Comparison of ENCODE assay signal across 15 mouse cellular contexts in genomic region chr8:126845530-126846187, GRCm38 (mm10).
DNase-seq lines count a peak whose midpoint lies in the region; ATAC-seq and TF ChIP-seq lines count a peak whose summit lies in the region.
"Had no signal": no experiment of that assay in that cellular context is flagged by ENCODE, and none has a peak within 500 bp of the region (broad histone marks: within the 10 kb centered on the region; RNA-seq: fewer than 3 reads in every experiment).

No protein-coding gene starts in this region.

- H3K4me3 ChIP-seq in liver, adult 2 months (ENCODE audit: insufficient read depth, low read depth, low read length): no peak overlapping the region
- no peak overlapping the region for H3K4me3 ChIP-seq in liver, embryonic 12.5 days
- H3K4me3 ChIP-seq in liver, postnatal 0 days (ENCODE audit: low read depth, low read length): no peak overlapping the region
- H3K4me3 ChIP-seq in midbrain, embryonic 15.5 days: no peak overlapping the region
- H3K4me3 ChIP-seq: embryonic facial prominence, embryonic 12.5 days; forebrain, embryonic 10.5 days; neural tube, embryonic 15.5 days had no signal

- DNase-seq in liver, adult 2 months (ENCODE audit: extremely low read depth, low read depth, low spot score): peak; percentile 26
- DNase-seq in 416B (ENCODE audit: low read depth): peak; percentile 23
- DNase-seq in B cell, adult 2 months: peak; percentile 61 to 64
- no peak for DNase-seq in liver, postnatal 0 days
- no peak for DNase-seq in right cerebral cortex, postnatal 36 days (ENCODE audit: low spot score in 2 of 2)
- DNase-seq: cerebellum, postnatal 10 days; kidney, adult 11 months; left cerebral cortex, postnatal 4 days; right cerebral cortex, adult 18-20 months had no signal

- H3K9ac ChIP-seq in liver, adult 2 months (ENCODE audit: low read depth, low read length): no peak overlapping the region
- no peak overlapping the region for H3K9ac ChIP-seq in liver, embryonic 12.5 days
- H3K9ac ChIP-seq in liver, postnatal 0 days (replicated peaks): no peak overlapping the region
- H3K9ac ChIP-seq in midbrain, embryonic 15.5 days: no peak overlapping the region
- H3K9ac ChIP-seq: embryonic facial prominence, embryonic 12.5 days; neural tube, embryonic 15.5 days had no signal

- no peak for ATAC-seq in liver, embryonic 12.5 days
- ATAC-seq in liver, postnatal 0 days: peak; percentile 3; the same call in 1 of the 2 replicates
- ATAC-seq in midbrain, embryonic 15.5 days (replicated peaks): no peak

- no peaks in the 10 kb centered on the region for H3K79me2 ChIP-seq in liver, adult 2 months (ENCODE audit: control insufficient read depth, insufficient read depth, low read length)

- no peak overlapping the region for H3K4me2 ChIP-seq in liver, embryonic 12.5 days
- no peak overlapping the region for H3K4me2 ChIP-seq in liver, postnatal 0 days (ENCODE audit: low read depth, low read length)
- H3K4me2 ChIP-seq in midbrain, embryonic 15.5 days: no peak overlapping the region
- H3K4me2 ChIP-seq: embryonic facial prominence, embryonic 12.5 days; neural tube, embryonic 15.5 days had no signal

- no peak for TF ChIP-seq EP300 in liver, postnatal 0 days (IDR thresholded peaks at IDR 0.05; ENCODE audit: low read depth)

- 86% methylated on average over 14 of the region's 14 CpGs for WGBS in liver, adult 2 months
- WGBS in liver, embryonic 12.5 days (ENCODE audit: insufficient replicate concordance): 62% methylated on average over 14 of the region's 14 CpGs
- 57% methylated on average over 14 of the region's 14 CpGs for WGBS in liver, postnatal 0 days (ENCODE audit: insufficient replicate concordance)
- 91% methylated on average over 14 of the region's 14 CpGs for WGBS in midbrain, embryonic 15.5 days

- peaks cover 25% of the 10 kb centered on the region for H3K4me1 ChIP-seq in liver, adult 2 months (ENCODE audit: control insufficient read depth, insufficient read depth, low read length)
- peaks cover 40% of the 10 kb centered on the region for H3K4me1 ChIP-seq in liver, embryonic 12.5 days
- H3K4me1 ChIP-seq in liver, postnatal 0 days (ENCODE audit: insufficient read depth): peaks cover 51% of the 10 kb centered on the region
- no peaks in the 10 kb centered on the region for H3K4me1 ChIP-seq in midbrain, embryonic 15.5 days
- H3K4me1 ChIP-seq: embryonic facial prominence, embryonic 12.5 days; neural tube, embryonic 15.5 days had no signal

- no peaks in the 10 kb centered on the region for H3K36me3 ChIP-seq in liver, adult 2 months (ENCODE audit: control insufficient read depth, insufficient read depth, low read length)
- no peaks in the 10 kb centered on the region for H3K36me3 ChIP-seq in liver, embryonic 12.5 days
- H3K36me3 ChIP-seq in liver, postnatal 0 days (replicated peaks; ENCODE audit: insufficient read depth, low read length): no peaks in the 10 kb centered on the region
- H3K36me3 ChIP-seq in midbrain, embryonic 15.5 days (replicated peaks): no peaks in the 10 kb centered on the region
- H3K36me3 ChIP-seq: embryonic facial prominence, embryonic 12.5 days; forebrain, embryonic 10.5 days; G1E; neural tube, embryonic 15.5 days had no signal

- H3K27me3 ChIP-seq in liver, adult 2 months (ENCODE audit: control insufficient read depth, insufficient read depth, low read length): no peaks in the 10 kb centered on the region
- H3K27me3 ChIP-seq in liver, embryonic 12.5 days (replicated peaks): no peaks in the 10 kb centered on the region
- no peaks in the 10 kb centered on the region for H3K27me3 ChIP-seq in liver, postnatal 0 days (ENCODE audit: insufficient read depth, low read length)
- no peaks in the 10 kb centered on the region for H3K27me3 ChIP-seq in midbrain, embryonic 15.5 days (replicated peaks)
- H3K27me3 ChIP-seq: embryonic facial prominence, embryonic 12.5 days; neural tube, embryonic 15.5 days had no signal

- no peaks in the 10 kb centered on the region for H3K9me3 ChIP-seq in liver, embryonic 12.5 days (replicated peaks)
- H3K9me3 ChIP-seq in liver, postnatal 0 days (ENCODE audit: low read length): no peaks in the 10 kb centered on the region
- no peaks in the 10 kb centered on the region for H3K9me3 ChIP-seq in midbrain, embryonic 15.5 days
- H3K9me3 ChIP-seq: embryonic facial prominence, embryonic 12.5 days; forebrain, embryonic 10.5 days; G1E; neural tube, embryonic 15.5 days had no signal

- TF ChIP-seq CTCF in liver, adult 2 months (IDR thresholded peaks at IDR 0.05; ENCODE audit: low read depth, low read length): no peak
- no peak for TF ChIP-seq CTCF in liver, postnatal 0 days (IDR thresholded peaks at IDR 0.05; ENCODE audit: low read depth)

- H3K27ac ChIP-seq in liver, adult 2 months (replicated peaks; ENCODE audit: insufficient read depth, low read depth, low read length): peak overlapping the region; percentile 3; the same call in 1 of the 2 replicates
- H3K27ac ChIP-seq in liver, embryonic 12.5 days: no peak overlapping the region
- peak overlapping the region; percentile 76 for H3K27ac ChIP-seq in liver, postnatal 0 days (ENCODE audit: low read depth)
- no peak overlapping the region for H3K27ac ChIP-seq in midbrain, embryonic 15.5 days
- H3K27ac ChIP-seq: embryonic facial prominence, embryonic 12.5 days; forebrain, embryonic 10.5 days; neural tube, embryonic 15.5 days had no signal

- TF ChIP-seq POLR2A in liver, adult 2 months (IDR thresholded peaks at IDR 0.05; ENCODE audit: extremely low read depth, insufficient read depth, low read length): no peak

Comparison
In these comparisons a context has a peak if more than half of its experiments do, and no peak if none do; other contexts are left out.
1. DNase-seq: peak in liver, adult 2 months (single experiment), 416B (single experiment) and B cell, adult 2 months (2 of 2); none in liver, postnatal 0 days (single experiment) and right cerebral cortex, postnatal 36 days (0 of 2).
2. H3K27ac ChIP-seq: peak in liver, adult 2 months (single experiment) and liver, postnatal 0 days (single experiment); none in liver, embryonic 12.5 days (single experiment) and midbrain, embryonic 15.5 days (single experiment).